Mouse (Mus musculus): ENCODE data around the gene Kctd2. TPM values are rescaled to one million over a fixed set of nuclear protein-coding genes. Genes with fewer than 3 reads are reported as not detected.
A peak's percentile ranks its signal among the peaks of the same experiment; 100 is the strongest.

Kctd2 gene
- polyA plus RNA-seq, 1 experiment from 2014 or later: 22.2 TPM

GRCm38 (mm10) chr11:115374695-115375425, 45.1 kb upstream of the Kctd2 start:
- Histone ChIP-seq H3K4me1 (ENCODE audit: insufficient read depth) (peaks cover 5% of the 10 kb centered on the region; the same call in 1 of the 2 replicates), H3K36me3 (ENCODE audit: insufficient read depth) (no peaks in the 10 kb centered on the region), H3K4me2 (peak overlapping the region; percentile 64), H3K4me3 (ENCODE audit: low read depth, low read length) (no peak overlapping the region; the same call in 1 of the 2 replicates), H3K27ac (ENCODE audit: low read depth) (no peak overlapping the region), H3K9me3 (ENCODE audit: low read depth, low read length) (no peaks in the 10 kb centered on the region), H3K9ac (no peak overlapping the region), H3K27me3 (ENCODE audit: insufficient read depth, low read length) (peaks cover 23% of the 10 kb centered on the region)
- no peak for TF ChIP-seq CTCF (IDR thresholded peaks at IDR 0.05; ENCODE audit: low read depth)
- WGBS: 60% methylated on average over 12 of the region's 12 CpGs
- ATAC-seq (ENCODE audit: insufficient read depth): no peak; the same call in 1 of the 2 replicates
- no peak for DNase-seq

- Histone ChIP-seq H3K9me3 (ENCODE audit: low read depth, low read length) (no peaks in the 10 kb centered on the region), H3K9ac (no peak overlapping the region), H3K36me3 (ENCODE audit: insufficient read depth) (no peaks in the 10 kb centered on the region), H3K27me3 (ENCODE audit: insufficient read depth, low read length) (peaks cover 19% of the 10 kb centered on the region), H3K4me3 (ENCODE audit: low read depth, low read length) (no peak overlapping the region), H3K27ac (ENCODE audit: low read depth) (no peak overlapping the region), H3K4me2 (no peak overlapping the region), H3K4me1 (ENCODE audit: insufficient read depth) (peaks cover 5% of the 10 kb centered on the region)
- no peak for DNase-seq
- ATAC-seq (ENCODE audit: insufficient read depth): no peak
- WGBS: 63% methylated on average over 7 of the region's 7 CpGs
- no peak for TF ChIP-seq CTCF (IDR thresholded peaks at IDR 0.05; ENCODE audit: low read depth)
Measured at GRCm38 (mm10) chr11:115376722-115377121, 43.2 kb upstream of the Kctd2 start.

- peaks cover 5% of the 10 kb centered on the region for H3K4me1 ChIP-seq (ENCODE audit: insufficient read depth)
- ATAC-seq (ENCODE audit: insufficient read depth): no peak
- WGBS: 86% methylated on average over 4 of the region's 4 CpGs
Measured at GRCm38 (mm10) chr11:115377254-115377653, 42.7 kb upstream of the Kctd2 start.

GRCm38 (mm10) chr11:115377854-115378253, 42.1 kb upstream of the Kctd2 start:
- no peak for ATAC-seq (ENCODE audit: insufficient read depth)
- Histone ChIP-seq H3K36me3 (ENCODE audit: insufficient read depth) (no peaks in the 10 kb centered on the region), H3K4me1 (ENCODE audit: insufficient read depth) (peaks cover 5% of the 10 kb centered on the region), H3K4me3 (ENCODE audit: low read depth, low read length) (no peak overlapping the region), H3K27me3 (ENCODE audit: insufficient read depth, low read length) (peaks cover 17% of the 10 kb centered on the region), H3K4me2 (no peak overlapping the region), H3K9me3 (ENCODE audit: low read depth, low read length) (no peaks in the 10 kb centered on the region), H3K9ac (no peak overlapping the region), H3K27ac (ENCODE audit: low read depth) (no peak overlapping the region)
- WGBS: 75% methylated on average over 7 of the region's 7 CpGs
- no peak for TF ChIP-seq CTCF (IDR thresholded peaks at IDR 0.05; ENCODE audit: low read depth)
- DNase-seq: no peak

More at GRCm38 (mm10) chr11:115377254-115377653, 42.7 kb upstream of the Kctd2 start:
- Histone ChIP-seq H3K4me2 (no peak overlapping the region), H3K9me3 (ENCODE audit: low read depth, low read length) (no peaks in the 10 kb centered on the region), H3K9ac (no peak overlapping the region), H3K27me3 (ENCODE audit: insufficient read depth, low read length) (peaks cover 17% of the 10 kb centered on the region), H3K4me3 (ENCODE audit: low read depth, low read length) (no peak overlapping the region), H3K27ac (ENCODE audit: low read depth) (no peak overlapping the region), H3K36me3 (ENCODE audit: insufficient read depth) (no peaks in the 10 kb centered on the region)
- no peak for TF ChIP-seq CTCF (IDR thresholded peaks at IDR 0.05; ENCODE audit: low read depth)
- no peak for DNase-seq

- peak; percentile 44 for DNase-seq
- H3K4me1 ChIP-seq (ENCODE audit: insufficient read depth): peaks cover 15% of the 10 kb centered on the region
- no peak for ATAC-seq (ENCODE audit: insufficient read depth)
- H3K9me3 ChIP-seq (ENCODE audit: low read depth, low read length): no peaks in the 10 kb centered on the region
- 10% methylated on average over 9 of the region's 9 CpGs for WGBS
- peak overlapping the region; percentile 85 for H3K4me2 ChIP-seq
- peak overlapping the region; percentile 87 for H3K27ac ChIP-seq (ENCODE audit: low read depth)
- H3K36me3 ChIP-seq (ENCODE audit: insufficient read depth): no peaks in the 10 kb centered on the region
- TF ChIP-seq CTCF (IDR thresholded peaks at IDR 0.05; ENCODE audit: low read depth): no peak
- H3K4me3 ChIP-seq (ENCODE audit: low read depth, low read length): peak overlapping the region; percentile 74
- H3K9ac ChIP-seq: no peak overlapping the region; the same call in 1 of the 2 replicates
- H3K27me3 ChIP-seq (ENCODE audit: insufficient read depth, low read length): no peaks in the 10 kb centered on the region
Measured at GRCm38 (mm10) chr11:115381276-115381675, 38.7 kb upstream of the Kctd2 start.

- ATAC-seq (ENCODE audit: insufficient read depth): peak; percentile 92
- Histone ChIP-seq H3K27ac (ENCODE audit: low read depth) (peak within 1 kb of the TSS; percentile 87), H3K27me3 (ENCODE audit: insufficient read depth, low read length) (no peaks in the 10 kb centered on the region), H3K4me2 (peak within 1 kb of the TSS; percentile 85), H3K4me3 (ENCODE audit: low read depth, low read length) (peak within 1 kb of the TSS; percentile 74), H3K9ac (peak within 1 kb of the TSS; percentile 83), H3K4me1 (ENCODE audit: insufficient read depth) (peaks cover 15% of the 10 kb centered on the region), H3K36me3 (ENCODE audit: insufficient read depth) (no peaks in the 10 kb centered on the region), H3K9me3 (ENCODE audit: low read depth, low read length) (no peaks in the 10 kb centered on the region)
- DNase-seq: peak; percentile 97
- WGBS: under 1% methylated on average over 72 of the region's 76 CpGs
- no peak for TF ChIP-seq CTCF (IDR thresholded peaks at IDR 0.05; ENCODE audit: low read depth)
Measured at GRCm38 (mm10) chr11:115381743-115382539, 38.0 kb upstream of the Kctd2 start, which contains the start of gene Cdr2l. TSS of gene Cdr2l (plus strand) at chr11:115381916.

- ATAC-seq (ENCODE audit: insufficient read depth): no peak
- H3K27me3 ChIP-seq (ENCODE audit: insufficient read depth, low read length): no peaks in the 10 kb centered on the region
- H3K27ac ChIP-seq (ENCODE audit: low read depth): no peak overlapping the region
- H3K4me1 ChIP-seq (ENCODE audit: insufficient read depth): peaks cover 15% of the 10 kb centered on the region
- no peak for TF ChIP-seq CTCF (IDR thresholded peaks at IDR 0.05; ENCODE audit: low read depth)
- peak overlapping the region; percentile 85 for H3K4me2 ChIP-seq
- H3K9ac ChIP-seq: peak overlapping the region; percentile 83
- WGBS: 12% methylated on average over 5 of the region's 5 CpGs
- H3K9me3 ChIP-seq (ENCODE audit: low read depth, low read length): no peaks in the 10 kb centered on the region
- no peaks in the 10 kb centered on the region for H3K36me3 ChIP-seq (ENCODE audit: insufficient read depth)
- DNase-seq: no peak
- peak overlapping the region; percentile 74 for H3K4me3 ChIP-seq (ENCODE audit: low read depth, low read length)
Measured at GRCm38 (mm10) chr11:115382891-115383290, 37.0 kb upstream of the Kctd2 start.
